Mouse (Mus musculus): Measurements from ENCODE around the gene Castor2. TPM values are rescaled to one million over a fixed set of nuclear protein-coding genes. Genes with fewer than 3 reads are reported as not detected.

Gene Castor2
- polyA plus RNA-seq, 1 experiment from 2014 or later: 5.7 TPM

DNA sequence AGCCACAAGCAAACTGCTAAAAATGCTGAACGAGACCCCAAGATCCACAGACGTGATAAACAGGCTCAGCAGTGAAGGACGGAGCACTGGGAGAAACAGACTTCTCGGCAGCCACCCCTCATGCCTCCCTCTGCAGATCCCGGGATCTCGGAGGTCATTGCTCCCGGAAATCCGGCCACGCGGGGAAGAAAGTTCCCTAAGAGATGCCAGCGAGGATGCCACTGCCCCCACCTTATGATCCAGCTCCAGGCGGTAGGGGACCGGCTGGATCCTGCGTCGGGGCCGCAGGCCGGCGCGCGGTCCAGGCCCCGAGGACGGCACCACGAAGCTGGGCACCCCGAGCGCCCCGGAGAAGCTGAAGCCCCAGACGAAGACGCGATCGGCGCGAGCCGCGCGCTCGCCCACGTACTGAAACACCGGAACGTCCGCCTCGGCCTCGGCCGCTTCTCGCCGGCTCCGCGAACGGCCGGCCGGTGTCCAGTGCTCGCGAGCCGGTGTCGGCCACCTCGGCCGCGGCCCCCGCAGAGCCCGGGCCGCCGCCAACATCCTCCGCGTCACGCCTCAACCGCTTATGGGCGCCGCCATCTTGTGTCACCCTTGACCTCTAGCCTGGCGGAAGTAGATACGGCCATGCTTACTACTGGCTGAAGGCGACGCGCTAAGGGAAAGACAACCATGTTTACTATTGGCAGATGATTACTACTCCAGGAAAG is 76.8 kb downstream of the Castor2 start, which contains the start of gene Rcc1l:
TSS of gene Rcc1l (minus strand) at position 606 of the 713 bp plus-strand sequence.
- WGBS (ENCODE audit: insufficient replicate concordance): under 1% methylated on average over 70 of the region's 72 CpGs
- peak; percentile 84 for ATAC-seq (replicated peaks; ENCODE audit: insufficient number of reproducible peaks, low FRiP score, low TSS enrichment)

DNA sequence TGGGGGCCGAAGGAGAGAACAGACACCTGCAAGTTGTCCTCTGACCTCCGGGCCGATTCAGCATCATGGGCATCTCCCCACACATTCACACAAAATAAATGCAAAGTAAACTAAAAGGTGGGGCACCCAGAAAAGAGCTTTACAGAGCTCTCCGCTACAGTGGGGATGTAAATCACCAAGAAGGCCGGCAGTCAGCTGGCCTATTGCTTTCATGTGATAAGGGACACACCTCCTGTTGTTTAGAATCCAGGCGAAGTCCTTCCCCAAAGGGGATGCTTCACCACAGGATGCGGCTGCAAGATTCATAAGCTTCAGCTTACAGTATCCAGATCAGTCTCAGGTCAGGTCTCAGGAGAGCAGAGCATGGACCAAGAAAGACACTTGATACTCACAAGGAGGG is 79.0 kb downstream of the Castor2 start:
- Histone ChIP-seq H3K36me3 (ENCODE audit: control insufficient read depth, insufficient read depth, low read length) (no peaks in the 10 kb centered on the region), H3K9ac (ENCODE audit: low read depth, low read length) (no peak overlapping the region), H3K4me1 (ENCODE audit: control insufficient read depth, insufficient read depth, low read length) (peaks cover 12% of the 10 kb centered on the region), H3K27me3 (ENCODE audit: control insufficient read depth, insufficient read depth, low read length) (no peaks in the 10 kb centered on the region), H3K9me3 (replicated peaks; ENCODE audit: control insufficient read depth, low read length) (no peaks in the 10 kb centered on the region), H3K4me3 (ENCODE audit: low read depth, low read length) (no peak overlapping the region), H3K4me2 (no peak overlapping the region), H3K27ac (ENCODE audit: low read depth, low read length) (no peak overlapping the region)
- WGBS (ENCODE audit: insufficient replicate concordance): 64% methylated on average over 7 of the region's 7 CpGs
- ATAC-seq (replicated peaks; ENCODE audit: insufficient number of reproducible peaks, low FRiP score, low TSS enrichment): no peak

More for the DNA sequence above, 76.8 kb downstream of the Castor2 start, which contains the start of gene Rcc1l:
- Histone ChIP-seq H3K4me3 (ENCODE audit: low read depth, low read length) (peak within 1 kb of the TSS; percentile 88), H3K4me1 (ENCODE audit: control insufficient read depth, insufficient read depth, low read length) (peaks cover 4% of the 10 kb centered on the region; the same call in 1 of the 2 replicates), H3K27me3 (ENCODE audit: control insufficient read depth, insufficient read depth, low read length) (no peaks in the 10 kb centered on the region), H3K36me3 (ENCODE audit: control insufficient read depth, insufficient read depth, low read length) (no peaks in the 10 kb centered on the region), H3K9ac (ENCODE audit: low read depth, low read length) (peak within 1 kb of the TSS; percentile 83), H3K4me2 (peak within 1 kb of the TSS; percentile 84), H3K27ac (ENCODE audit: low read depth, low read length) (peak within 1 kb of the TSS; percentile 79), H3K9me3 (replicated peaks; ENCODE audit: control insufficient read depth, low read length) (no peaks in the 10 kb centered on the region)

DNA sequence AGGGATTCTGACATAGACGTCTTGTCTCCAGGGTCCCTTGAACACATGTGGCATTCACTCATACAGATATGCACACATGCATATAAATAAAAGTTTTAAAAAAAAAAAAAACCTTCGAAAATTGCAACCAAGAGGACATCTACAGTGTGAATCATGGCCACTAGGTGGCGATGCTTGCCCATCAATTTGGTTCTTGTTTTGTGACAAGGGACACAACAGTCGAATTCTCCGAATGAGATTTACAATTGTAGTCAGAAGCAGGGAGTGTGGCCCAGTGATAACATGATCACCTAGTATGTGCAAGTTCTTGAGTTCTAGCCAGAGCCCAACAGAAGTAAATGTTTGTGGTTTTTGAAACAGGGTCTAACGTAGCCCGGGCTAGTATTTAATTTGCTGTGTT is 80.4 kb downstream of the Castor2 start:
- Histone ChIP-seq H3K9ac (ENCODE audit: low read depth, low read length) (no peak overlapping the region), H3K9me3 (replicated peaks; ENCODE audit: control insufficient read depth, low read length) (no peaks in the 10 kb centered on the region), H3K36me3 (ENCODE audit: control insufficient read depth, insufficient read depth, low read length) (no peaks in the 10 kb centered on the region), H3K4me2 (no peak overlapping the region), H3K4me3 (ENCODE audit: low read depth, low read length) (no peak overlapping the region), H3K27me3 (ENCODE audit: control insufficient read depth, insufficient read depth, low read length) (no peaks in the 10 kb centered on the region), H3K4me1 (ENCODE audit: control insufficient read depth, insufficient read depth, low read length) (peaks cover 14% of the 10 kb centered on the region), H3K27ac (ENCODE audit: low read depth, low read length) (no peak overlapping the region)
- WGBS (ENCODE audit: insufficient replicate concordance): 25% methylated on average over 7 of the region's 7 CpGs
- no peak for ATAC-seq (replicated peaks; ENCODE audit: insufficient number of reproducible peaks, low FRiP score, low TSS enrichment)

DNA sequence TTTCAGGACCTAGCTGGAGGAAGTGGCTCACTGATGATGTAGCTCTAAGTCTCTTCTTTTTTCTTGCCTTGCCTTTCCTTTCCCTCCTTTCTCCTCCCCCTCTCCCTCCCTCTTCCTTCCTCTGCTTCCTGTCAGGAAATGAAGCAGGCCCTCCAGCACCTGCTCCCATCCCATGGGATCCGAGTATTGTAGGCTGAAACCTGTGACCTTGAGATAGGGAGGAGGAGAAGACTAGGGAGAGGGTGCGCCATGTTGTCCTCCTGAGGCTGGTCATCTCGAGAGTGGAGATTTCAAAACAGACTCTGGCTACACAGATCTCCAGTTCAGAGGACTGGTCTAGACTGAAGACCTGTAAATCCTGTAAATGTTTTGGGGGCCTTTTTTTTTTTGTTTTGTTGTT is 82.7 kb downstream of the Castor2 start:
- Histone ChIP-seq H3K27ac (ENCODE audit: low read depth, low read length) (no peak overlapping the region), H3K4me2 (no peak overlapping the region), H3K4me3 (ENCODE audit: low read depth, low read length) (no peak overlapping the region), H3K9ac (ENCODE audit: low read depth, low read length) (no peak overlapping the region), H3K4me1 (ENCODE audit: control insufficient read depth, insufficient read depth, low read length) (peaks cover 10% of the 10 kb centered on the region; the same call in 1 of the 2 replicates), H3K27me3 (ENCODE audit: control insufficient read depth, insufficient read depth, low read length) (no peaks in the 10 kb centered on the region), H3K36me3 (ENCODE audit: control insufficient read depth, insufficient read depth, low read length) (no peaks in the 10 kb centered on the region), H3K9me3 (replicated peaks; ENCODE audit: control insufficient read depth, low read length) (no peaks in the 10 kb centered on the region)
- WGBS (ENCODE audit: insufficient replicate concordance): 55% methylated on average over 3 of the region's 3 CpGs
- ATAC-seq (replicated peaks; ENCODE audit: insufficient number of reproducible peaks, low FRiP score, low TSS enrichment): no peak

DNA sequence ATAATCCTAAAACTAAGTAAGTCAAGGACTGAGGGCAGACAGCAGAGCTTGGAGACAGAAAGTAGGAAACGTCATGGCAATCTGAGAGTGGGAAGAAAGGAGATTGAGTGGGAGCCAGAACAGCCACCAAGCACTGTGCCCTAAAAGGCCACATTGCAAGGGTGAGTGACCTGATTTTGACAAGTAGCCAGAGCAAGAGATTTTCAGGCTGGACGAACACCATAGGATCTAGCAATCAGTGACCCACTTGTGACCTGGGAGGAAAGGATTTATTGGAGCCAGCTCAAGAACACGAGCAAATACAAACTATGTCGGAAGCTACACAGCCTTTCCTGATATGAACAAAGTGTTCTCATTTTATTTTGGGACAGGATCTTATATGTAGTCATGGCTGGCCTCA is 83.2 kb downstream of the Castor2 start:
- 72% methylated on average over 4 of the region's 4 CpGs for WGBS (ENCODE audit: insufficient replicate concordance)
- no peaks in the 10 kb centered on the region for H3K27me3 ChIP-seq (ENCODE audit: control insufficient read depth, insufficient read depth, low read length)
- peak overlapping the region; percentile 94; the same call in 1 of the 2 replicates for H3K9ac ChIP-seq (ENCODE audit: low read depth, low read length)
- ATAC-seq (replicated peaks; ENCODE audit: insufficient number of reproducible peaks, low FRiP score, low TSS enrichment): no peak
- peak overlapping the region; percentile 94; the same call in 1 of the 2 replicates for H3K27ac ChIP-seq (ENCODE audit: low read depth, low read length)
- H3K4me3 ChIP-seq (ENCODE audit: low read depth, low read length): no peak overlapping the region
- H3K36me3 ChIP-seq (ENCODE audit: control insufficient read depth, insufficient read depth, low read length): no peaks in the 10 kb centered on the region
- peaks cover 10% of the 10 kb centered on the region; the same call in 1 of the 2 replicates for H3K4me1 ChIP-seq (ENCODE audit: control insufficient read depth, insufficient read depth, low read length)
- H3K9me3 ChIP-seq (replicated peaks; ENCODE audit: control insufficient read depth, low read length): no peaks in the 10 kb centered on the region
- H3K4me2 ChIP-seq: peak overlapping the region; percentile 87

DNA sequence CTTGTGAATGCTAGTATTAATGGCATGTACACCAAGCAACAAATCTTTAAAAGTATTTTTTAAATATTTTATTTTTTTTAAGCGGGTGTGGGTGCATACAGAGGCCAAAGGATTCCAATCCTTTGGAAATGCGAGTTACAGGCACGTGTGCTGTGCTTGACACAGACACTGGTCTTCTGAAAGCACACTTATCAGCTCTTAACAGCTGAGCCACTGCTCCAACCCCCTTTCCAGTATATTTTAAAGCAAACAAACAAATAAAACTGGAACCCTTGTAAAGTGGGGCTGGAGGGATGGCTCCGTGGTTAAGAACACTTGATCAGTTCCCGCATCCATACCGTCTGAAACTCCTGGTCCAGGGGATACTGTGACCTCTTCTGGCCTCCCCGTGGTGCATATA is 83.7 kb downstream of the Castor2 start:
- 48% methylated on average over 7 of the region's 7 CpGs for WGBS (ENCODE audit: insufficient replicate concordance)
- Histone ChIP-seq H3K27me3 (ENCODE audit: control insufficient read depth, insufficient read depth, low read length) (no peaks in the 10 kb centered on the region), H3K4me3 (ENCODE audit: low read depth, low read length) (peak overlapping the region; percentile 78), H3K4me1 (ENCODE audit: control insufficient read depth, insufficient read depth, low read length) (peaks cover 10% of the 10 kb centered on the region; the same call in 1 of the 2 replicates), H3K9ac (ENCODE audit: low read depth, low read length) (peak overlapping the region; percentile 94), H3K27ac (ENCODE audit: low read depth, low read length) (peak overlapping the region; percentile 94; the same call in 1 of the 2 replicates), H3K4me2 (peak overlapping the region; percentile 87), H3K9me3 (replicated peaks; ENCODE audit: control insufficient read depth, low read length) (no peaks in the 10 kb centered on the region), H3K36me3 (ENCODE audit: control insufficient read depth, insufficient read depth, low read length) (no peaks in the 10 kb centered on the region)
- no peak for ATAC-seq (replicated peaks; ENCODE audit: insufficient number of reproducible peaks, low FRiP score, low TSS enrichment)

DNA sequence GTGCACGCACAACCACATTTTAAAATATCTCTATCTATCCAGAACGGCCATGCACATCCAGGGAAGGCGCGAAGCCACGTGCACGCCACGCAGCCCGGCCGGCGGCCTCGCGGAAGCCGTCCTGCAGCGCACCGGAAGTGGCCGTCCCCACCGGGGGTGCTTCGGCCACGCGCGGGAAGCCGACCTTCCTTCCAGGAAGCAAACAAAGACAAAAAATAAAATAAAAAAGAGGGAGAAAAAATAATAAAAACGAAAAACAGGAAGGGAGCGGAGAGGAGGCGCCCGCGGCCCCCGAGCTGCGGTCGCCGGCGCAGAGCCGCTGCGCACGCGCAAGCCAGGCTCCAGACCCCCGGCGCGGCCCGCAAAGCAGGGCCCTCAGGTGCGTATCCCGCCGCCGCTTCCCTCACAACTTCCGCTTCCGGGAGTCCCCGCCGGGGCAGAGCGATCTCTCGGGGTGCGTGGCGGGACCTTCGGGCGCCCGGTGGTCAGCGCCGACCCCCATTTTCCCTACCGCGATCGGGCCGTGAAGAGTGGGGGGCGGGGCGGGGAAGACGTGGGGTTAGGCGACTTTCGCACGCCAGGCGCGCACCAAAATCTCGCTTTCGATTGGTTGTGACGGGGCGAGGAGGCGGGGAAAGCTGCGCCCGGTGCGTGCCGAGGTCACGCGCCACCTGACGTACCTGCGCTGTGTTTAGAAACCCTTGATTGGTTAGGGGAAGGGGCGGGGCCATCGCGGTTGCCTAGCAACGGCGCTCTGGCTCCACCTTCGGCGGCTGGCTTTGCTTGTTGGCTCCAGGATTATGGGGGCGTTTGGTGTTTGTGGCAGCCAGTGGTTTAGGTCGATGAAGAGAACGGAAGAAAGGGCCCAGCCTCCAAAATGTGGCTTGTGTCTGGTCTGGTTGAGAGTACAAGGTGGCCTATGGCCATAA is 84.6 kb downstream of the Castor2 start, which contains the start of gene Gtf2ird2:
TSS of gene Gtf2ird2 (plus strand) at position 140 of the 929 bp plus-strand sequence.
- under 1% methylated on average over 92 of the region's 92 CpGs for WGBS (ENCODE audit: insufficient replicate concordance)
- H3K9ac ChIP-seq (ENCODE audit: low read depth, low read length): peak within 1 kb of the TSS; percentile 94
- H3K4me2 ChIP-seq: peak within 1 kb of the TSS; percentile 87
- H3K27ac ChIP-seq (ENCODE audit: low read depth, low read length): peak within 1 kb of the TSS; percentile 94
- peak; percentile 97 for ATAC-seq (replicated peaks; ENCODE audit: insufficient number of reproducible peaks, low FRiP score, low TSS enrichment)
- H3K36me3 ChIP-seq (ENCODE audit: control insufficient read depth, insufficient read depth, low read length): no peaks in the 10 kb centered on the region
- no peaks in the 10 kb centered on the region for H3K27me3 ChIP-seq (ENCODE audit: control insufficient read depth, insufficient read depth, low read length)
- H3K9me3 ChIP-seq (replicated peaks; ENCODE audit: control insufficient read depth, low read length): no peaks in the 10 kb centered on the region
- peak within 1 kb of the TSS; percentile 78 for H3K4me3 ChIP-seq (ENCODE audit: low read depth, low read length)
- peaks cover 10% of the 10 kb centered on the region; the same call in 1 of the 2 replicates for H3K4me1 ChIP-seq (ENCODE audit: control insufficient read depth, insufficient read depth, low read length)

DNA sequence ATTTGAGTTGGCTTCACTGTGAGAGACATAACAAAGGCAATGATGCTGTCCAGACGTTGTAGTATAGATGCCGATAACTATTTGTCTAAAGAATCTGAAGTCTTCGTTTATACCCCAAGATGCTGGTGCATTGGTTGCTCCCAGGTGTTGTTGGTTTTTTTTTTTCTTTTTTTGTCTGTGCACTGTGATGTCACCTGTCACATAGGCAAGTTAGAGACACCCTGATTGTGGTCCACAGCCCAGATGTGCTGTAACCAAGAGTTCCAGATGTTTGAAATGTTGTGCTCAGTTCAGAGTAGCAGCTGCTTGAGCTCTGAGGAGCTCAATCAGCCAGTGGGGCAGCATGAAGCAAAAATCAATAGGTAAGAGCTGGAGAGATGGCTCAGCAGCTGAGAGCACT is 86.5 kb downstream of the Castor2 start:
- Histone ChIP-seq H3K27me3 (ENCODE audit: control insufficient read depth, insufficient read depth, low read length) (no peaks in the 10 kb centered on the region), H3K27ac (ENCODE audit: low read depth, low read length) (no peak overlapping the region), H3K4me2 (no peak overlapping the region), H3K4me3 (ENCODE audit: low read depth, low read length) (no peak overlapping the region), H3K9ac (ENCODE audit: low read depth, low read length) (no peak overlapping the region), H3K36me3 (ENCODE audit: control insufficient read depth, insufficient read depth, low read length) (no peaks in the 10 kb centered on the region), H3K9me3 (replicated peaks; ENCODE audit: control insufficient read depth, low read length) (no peaks in the 10 kb centered on the region), H3K4me1 (ENCODE audit: control insufficient read depth, insufficient read depth, low read length) (peaks cover 10% of the 10 kb centered on the region; the same call in 1 of the 2 replicates)
- ATAC-seq (replicated peaks; ENCODE audit: insufficient number of reproducible peaks, low FRiP score, low TSS enrichment): no peak
- 89% methylated on average over 3 of the region's 3 CpGs for WGBS (ENCODE audit: insufficient replicate concordance)

All from heart, embryonic 11.5 days (tissue).